Mouse (Mus musculus): ENCODE results near the gene Wbp11. TPM values are rescaled to one million over a fixed set of nuclear protein-coding genes. Genes with fewer than 3 reads are reported as not detected.
A peak's percentile ranks its signal among the peaks of the same experiment; 100 is the strongest.

The Wbp11 gene
- total RNA-seq, 2 experiments from 2014 or later = 114 to 116 TPM

GRCm38 (mm10) chr6:136835352-136835751 is 7.3 kb upstream of the Wbp11 start, which contains the start of gene Smco3:
TSS of gene Smco3 (minus strand) at chr6:136835452.
- intact Hi-C loops (cut with DNase I) = loop anchor here (2.0 kb wide), 1 partner anchor 17 kb away; no protein-coding TSS in a partner anchor
- Histone ChIP-seq H3K27ac (peak within 1 kb of the TSS; percentile 55; the same call in 1 of the 2 replicates), H3K4me3 (peak within 1 kb of the TSS; percentile 28)
- TF ChIP-seq CTCF (IDR thresholded peaks at IDR 0.05) = no peak
- no peak for DNase-seq (ENCODE audit: extremely low spot score in 1 of 2, low spot score in 2 of 2)

- intact Hi-C loops (cut with DNase I) = no loop called here
- Histone ChIP-seq H3K4me3 (no peak overlapping the region), H3K27ac (no peak overlapping the region)
- no peak for DNase-seq (ENCODE audit: extremely low spot score in 1 of 2, low spot score in 2 of 2)
- no peak for TF ChIP-seq CTCF (IDR thresholded peaks at IDR 0.05)
These were observed 3.7 kb upstream of the Wbp11 start for GRCm38 (mm10) chr6:136831712-136832111.

GRCm38 (mm10) chr6:136828681-136829080 is 648 bp upstream of the Wbp11 start:
- intact Hi-C loops (cut with DNase I) = loop anchor here (1.0 to 10.0 kb wide), 2 partner anchors 20 to 1814 kb away; partner anchors contain the start of genes Ddx47 and H2afj
- no peak for DNase-seq (ENCODE audit: extremely low spot score in 1 of 2, low spot score in 2 of 2)
- Histone ChIP-seq H3K27ac (peak overlapping the region; percentile 98), H3K4me3 (peak overlapping the region; percentile 45)
- TF ChIP-seq CTCF (IDR thresholded peaks at IDR 0.05) = no peak

DNA sequence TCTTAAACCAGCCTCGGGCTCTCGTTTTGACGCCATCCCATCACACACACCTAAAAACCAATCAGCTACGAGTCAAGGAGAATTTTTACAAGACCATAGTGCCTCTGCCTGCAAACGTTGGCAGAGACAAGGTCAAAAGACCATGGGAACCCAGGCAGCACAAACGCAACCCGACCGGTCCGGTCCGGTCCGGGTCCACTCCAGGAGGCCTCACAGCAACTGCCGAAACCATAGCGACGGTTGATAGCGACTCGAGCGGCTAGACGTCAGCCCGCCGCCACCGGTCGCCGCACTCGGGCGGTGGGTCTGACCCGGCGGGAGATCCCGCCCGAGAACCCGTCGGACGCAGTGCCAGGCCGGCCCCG is 535 bp downstream of the Wbp11 start, which contains the start of gene BC049715:
Gene BC049715 (plus strand): TSS at position 111 of the 365 bp plus-strand sequence.
- Histone ChIP-seq H3K4me3 (peak within 1 kb of the TSS; percentile 79), H3K27ac (peak within 1 kb of the TSS; percentile 98)
- no peak for TF ChIP-seq CTCF (IDR thresholded peaks at IDR 0.05)
- intact Hi-C loops (cut with DNase I) = loop anchor here (1.0 to 10.0 kb wide), 2 partner anchors 23 to 1813 kb away; partner anchors contain the start of genes Ddx47 and Hist4h4
- no peak for DNase-seq (ENCODE audit: extremely low spot score in 1 of 2, low spot score in 2 of 2)

GRCm38 (mm10) chr6:136827116-136827515 is 917 bp downstream of the Wbp11 start:
- H3K27ac ChIP-seq = peak overlapping the region; percentile 95; the same call in 1 of the 2 replicates

DNA sequence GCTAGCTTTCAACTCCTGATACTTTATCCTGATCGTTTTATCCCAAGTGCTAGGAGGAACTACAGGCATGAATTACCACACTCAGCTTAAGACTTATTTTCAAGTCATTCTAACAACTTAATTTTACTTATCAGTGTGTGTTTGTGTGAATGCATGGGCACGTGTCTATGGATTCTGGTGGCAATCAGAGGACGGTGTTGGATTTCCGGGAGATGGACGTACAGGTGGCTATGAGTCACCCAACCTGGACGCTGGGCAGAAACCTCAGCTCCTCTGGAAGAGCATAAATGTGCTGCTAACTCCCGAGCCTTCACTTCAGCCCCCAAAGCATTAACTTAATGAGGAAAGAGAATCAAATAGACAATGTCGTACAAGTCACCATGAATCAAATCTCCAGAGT is 3.0 kb downstream of the Wbp11 start:
- DNase-seq (ENCODE audit: extremely low spot score in 1 of 2, low spot score in 2 of 2) = no peak
- intact Hi-C loops (cut with DNase I) = loop anchor here (10.0 kb wide), 1 partner anchor 1810 kb away; the partner anchor contains the start of gene Ddx47

More at GRCm38 (mm10) chr6:136827116-136827515, 917 bp downstream of the Wbp11 start:
- H3K4me3 ChIP-seq = peak overlapping the region; percentile 79
- TF ChIP-seq CTCF (IDR thresholded peaks at IDR 0.05) = no peak
- no peak for DNase-seq (ENCODE audit: extremely low spot score in 1 of 2, low spot score in 2 of 2)
- intact Hi-C loops (cut with DNase I) = loop anchor here (1.0 to 10.0 kb wide), 2 partner anchors 23 to 1812 kb away; partner anchors contain the start of genes Ddx47 and Hist4h4

DNA sequence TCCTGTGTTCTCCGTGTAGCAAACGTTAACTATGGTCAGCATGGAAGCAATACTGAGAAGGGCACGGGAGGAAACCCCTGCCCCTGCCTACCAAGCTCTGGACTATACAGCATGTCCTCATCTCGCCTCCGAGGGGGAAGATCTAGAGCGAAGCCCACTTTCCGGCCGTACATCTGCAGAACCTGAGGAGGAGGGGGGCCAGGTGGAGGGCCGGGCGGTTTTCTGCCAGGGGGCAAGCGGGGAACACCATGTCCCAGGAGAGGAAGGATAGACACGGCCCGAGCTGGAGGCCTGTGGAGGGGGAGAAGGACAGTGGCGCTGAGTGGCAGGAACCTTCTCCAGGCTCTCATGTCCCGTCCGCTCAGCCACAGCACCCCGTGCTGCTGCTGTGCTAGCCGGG is 6.9 kb downstream of the Wbp11 start:
- intact Hi-C loops (cut with DNase I) = loop anchor here (10.0 kb wide), 1 partner anchor 1806 kb away; the partner anchor contains the start of gene Ddx47
- no peak overlapping the region for H3K4me3 ChIP-seq
- DNase-seq (ENCODE audit: extremely low spot score in 1 of 2, low spot score in 2 of 2) = no peak
- no peak overlapping the region for H3K27ac ChIP-seq
- TF ChIP-seq CTCF (IDR thresholded peaks at IDR 0.05) = no peak

More for the DNA sequence above, 3.0 kb downstream of the Wbp11 start:
- Histone ChIP-seq H3K4me3 (no peak overlapping the region), H3K27ac (no peak overlapping the region)
- no peak for TF ChIP-seq CTCF (IDR thresholded peaks at IDR 0.05)

GRCm38 (mm10) chr6:136820381-136820780 is 7.7 kb downstream of the Wbp11 start:
- intact Hi-C loops (cut with DNase I) = loop anchor here (10.0 kb wide), 1 partner anchor 1806 kb away; the partner anchor contains the start of gene Ddx47
- no peak for TF ChIP-seq CTCF (IDR thresholded peaks at IDR 0.05)
- DNase-seq (ENCODE audit: extremely low spot score in 1 of 2, low spot score in 2 of 2) = no peak
- H3K27ac ChIP-seq = no peak overlapping the region
- H3K4me3 ChIP-seq = no peak overlapping the region

GRCm38 (mm10) chr6:136817549-136817948 is 10.5 kb downstream of the Wbp11 start:
- Histone ChIP-seq H3K4me3 (no peak overlapping the region), H3K27ac (peak overlapping the region; percentile 88)
- intact Hi-C loops (cut with DNase I) = no loop called here
- TF ChIP-seq CTCF (IDR thresholded peaks at IDR 0.05) = no peak
- peak; percentile 67 to 79 for DNase-seq (ENCODE audit: extremely low spot score in 1 of 2, low spot score in 2 of 2)

DNA sequence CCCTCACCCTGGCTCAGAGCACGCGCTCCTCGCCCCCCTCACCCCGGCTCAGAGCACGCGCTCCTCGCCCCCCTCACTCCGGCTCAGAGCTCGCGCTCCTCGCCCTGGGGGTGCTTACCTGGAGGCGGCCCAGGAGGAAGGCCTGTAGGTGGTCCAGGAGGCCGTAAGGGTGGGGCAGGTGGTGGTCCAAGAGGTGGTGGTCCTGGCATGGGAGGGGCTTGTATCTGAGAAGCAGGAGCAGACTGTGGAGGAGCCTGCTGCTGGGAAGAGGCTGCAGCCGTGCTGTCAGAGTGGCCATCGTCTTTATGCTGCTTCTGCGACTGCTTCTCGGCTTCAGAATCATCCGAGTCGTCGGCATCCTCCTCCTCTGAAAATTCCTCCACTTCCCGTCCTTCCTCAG is 11.2 kb downstream of the Wbp11 start:
- no peak for TF ChIP-seq CTCF (IDR thresholded peaks at IDR 0.05)
- Histone ChIP-seq H3K4me3 (no peak overlapping the region), H3K27ac (peak overlapping the region; percentile 83)
- no peak for DNase-seq (ENCODE audit: extremely low spot score in 1 of 2, low spot score in 2 of 2)
- intact Hi-C loops (cut with DNase I) = no loop called here

DNA sequence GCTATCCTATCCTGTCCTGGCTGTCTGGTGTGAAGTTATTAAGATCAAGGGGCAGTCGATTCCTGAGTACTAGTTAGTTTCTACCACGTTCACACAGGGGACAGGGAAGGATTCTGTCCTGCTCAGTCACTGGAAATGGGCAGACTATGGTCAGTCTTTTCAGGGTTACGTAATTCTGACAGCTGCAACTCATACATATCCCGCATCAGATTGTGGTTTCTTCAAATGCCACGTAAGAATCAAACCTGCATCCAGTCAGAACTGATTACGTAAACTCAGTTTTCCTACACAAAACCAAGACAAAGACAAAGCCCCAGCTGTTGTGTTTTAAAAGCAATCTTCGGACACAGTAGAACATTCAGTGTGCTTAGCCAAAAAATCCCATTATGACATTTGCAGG is 12.7 kb downstream of the Wbp11 start:
- Histone ChIP-seq H3K27ac (peak overlapping the region; percentile 83; the same call in 1 of the 2 replicates), H3K4me3 (no peak overlapping the region)
- TF ChIP-seq CTCF (IDR thresholded peaks at IDR 0.05) = no peak
- DNase-seq (ENCODE audit: extremely low spot score in 1 of 2, low spot score in 2 of 2) = no peak
- intact Hi-C loops (cut with DNase I) = no loop called here

DNA sequence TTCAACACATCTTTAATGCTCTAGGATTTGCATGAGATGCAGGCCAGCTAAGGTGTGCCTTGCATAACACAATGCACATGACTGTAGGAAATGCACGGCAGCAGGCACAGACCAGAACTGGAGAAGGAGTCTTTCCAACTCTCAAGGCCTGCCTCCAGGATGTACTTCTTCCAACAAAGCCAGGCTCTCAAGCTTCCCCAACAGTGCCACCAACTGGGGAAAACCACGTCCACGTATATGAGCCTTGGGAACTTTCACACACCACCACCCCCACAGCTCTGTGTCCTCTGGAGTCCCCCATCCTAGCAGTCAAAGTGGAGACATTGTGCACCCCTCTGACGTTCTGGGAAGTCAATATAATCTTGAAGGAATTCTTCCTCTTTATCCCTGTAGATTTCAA is 14.9 kb downstream of the Wbp11 start:
- DNase-seq (ENCODE audit: extremely low spot score in 1 of 2, low spot score in 2 of 2) = no peak
- intact Hi-C loops (cut with DNase I) = no loop called here
- Histone ChIP-seq H3K27ac (peak overlapping the region; percentile 32; the same call in 1 of the 2 replicates), H3K4me3 (no peak overlapping the region)
- peak; percentile 36 for TF ChIP-seq CTCF (IDR thresholded peaks at IDR 0.05)

DNA sequence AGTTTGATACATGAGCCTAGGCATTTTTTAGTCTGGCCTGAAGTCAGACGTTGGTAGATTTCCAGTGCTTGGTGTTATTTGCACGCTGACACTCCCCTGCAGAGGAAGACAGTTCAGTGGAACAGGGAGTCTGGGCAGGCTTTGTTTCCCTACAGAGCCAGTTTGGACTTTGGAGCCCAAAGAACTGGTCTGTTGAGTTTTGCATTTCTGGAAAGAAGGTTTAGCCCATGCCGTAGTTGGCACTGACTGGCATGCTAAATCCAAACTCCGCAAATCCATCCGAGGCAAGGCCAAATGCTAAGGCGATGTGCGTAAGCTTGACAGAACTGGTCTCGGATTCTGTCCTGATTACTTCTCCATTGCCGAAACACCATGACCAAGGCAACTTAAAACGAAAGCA is 16.8 kb downstream of the Wbp11 start:
- intact Hi-C loops (cut with DNase I) = no loop called here
- H3K4me3 ChIP-seq = no peak overlapping the region
- TF ChIP-seq CTCF (IDR thresholded peaks at IDR 0.05) = no peak

More for the DNA sequence above, 16.8 kb downstream of the Wbp11 start:
- DNase-seq (ENCODE audit: extremely low spot score in 1 of 2, low spot score in 2 of 2) = no peak
- H3K27ac ChIP-seq = no peak overlapping the region
